In the genomic region with DNA sequence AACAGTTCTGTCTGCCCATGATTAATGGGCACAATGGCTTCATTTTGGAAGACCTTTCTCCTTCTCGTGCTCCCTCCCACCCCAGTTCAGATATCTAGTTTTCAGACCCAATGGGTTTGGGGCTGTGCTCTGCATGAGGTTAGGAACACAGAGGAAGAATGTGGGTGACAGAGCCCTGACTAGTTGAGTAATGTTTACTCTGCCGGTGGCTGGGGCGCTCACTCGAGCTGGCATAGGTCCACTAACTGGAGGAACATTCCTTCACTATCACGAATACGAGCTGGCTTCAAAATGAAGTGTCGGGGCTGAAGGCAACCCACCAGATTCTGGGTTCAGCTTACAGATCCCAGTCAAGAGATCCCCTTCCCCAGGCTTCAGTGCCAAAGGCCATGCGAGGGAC, we compare ENCODE assay signal across 12 mouse cellular contexts. TPM values are rescaled to one million over a fixed set of nuclear protein-coding genes. Genes with fewer than 3 reads are reported as not detected.
DNase-seq lines count a peak whose midpoint lies in the region; ATAC-seq and TF ChIP-seq lines count a peak whose summit lies in the region.
"Had no signal": no experiment of that assay in that cellular context is flagged by ENCODE, and none has a peak within 500 bp of the region (broad histone marks: within the 10 kb centered on the region; RNA-seq: fewer than 3 reads in every experiment).

No protein-coding gene starts in this region.

- H3K27me3 ChIP-seq in liver, embryonic 11.5 days (replicated peaks; ENCODE audit: control insufficient read depth, insufficient read depth, low read length): no peaks in the 10 kb centered on the region
- H3K27me3 ChIP-seq in liver, embryonic 14.5 days (ENCODE audit: control insufficient read depth, insufficient read depth, low read length): no peaks in the 10 kb centered on the region
- H3K27me3 ChIP-seq in myocyte (ENCODE audit: control insufficient read depth, insufficient read depth, insufficient read length): peaks cover 11% of the 10 kb centered on the region
- H3K27me3 ChIP-seq: forebrain, embryonic 13.5 days had no signal

- no peak overlapping the region for H3K4me3 ChIP-seq in liver, embryonic 11.5 days (ENCODE audit: low read depth, low read length)
- H3K4me3 ChIP-seq in liver, embryonic 14.5 days (ENCODE audit: insufficient read depth in 1 of 2, low read depth in 2 of 2, low read length in 2 of 2): no peak overlapping the region
- no peak overlapping the region for H3K4me3 ChIP-seq in myocyte
- H3K4me3 ChIP-seq: forebrain, embryonic 13.5 days had no signal

- H3ac ChIP-seq in myocyte (ENCODE audit: control insufficient read depth, insufficient read length): no peak overlapping the region

- TF ChIP-seq EP300 in liver, embryonic 14.5 days (IDR thresholded peaks at IDR 0.05; ENCODE audit: low read depth): no peak

- TF ChIP-seq POLR2A in myocyte (IDR thresholded peaks at IDR 0.05; ENCODE audit: insufficient read length, low read depth): no peak

- intact Hi-C loops in left cerebral cortex, postnatal 4 days (cut with DNase I): no loop called here

- H3K79me2 ChIP-seq in myocyte (ENCODE audit: control insufficient read depth, insufficient read depth): no peaks in the 10 kb centered on the region

- H3K9ac ChIP-seq in liver, embryonic 11.5 days (ENCODE audit: low read depth, low read length): no peak overlapping the region
- H3K9ac ChIP-seq in liver, embryonic 14.5 days (replicated peaks): no peak overlapping the region
- H3K9ac ChIP-seq: forebrain, embryonic 13.5 days had no signal

- H3K9me3 ChIP-seq in liver, embryonic 11.5 days (ENCODE audit: control insufficient read depth, low read length): no peaks in the 10 kb centered on the region
- H3K9me3 ChIP-seq in liver, embryonic 14.5 days (ENCODE audit: control insufficient read depth, low read length): no peaks in the 10 kb centered on the region
- H3K9me3 ChIP-seq: forebrain, embryonic 13.5 days had no signal

- no peaks in the 10 kb centered on the region for H3K36me3 ChIP-seq in liver, embryonic 11.5 days (ENCODE audit: control insufficient read depth, insufficient read depth, low read length)
- H3K36me3 ChIP-seq in liver, embryonic 14.5 days (replicated peaks; ENCODE audit: control insufficient read depth, insufficient read depth, low read depth): no peaks in the 10 kb centered on the region
- no peaks in the 10 kb centered on the region for H3K36me3 ChIP-seq in myocyte (ENCODE audit: control insufficient read depth, insufficient read depth)

- ATAC-seq in liver, embryonic 11.5 days (replicated peaks; ENCODE audit: low FRiP score): no peak
- peak; percentile 47; the same call in 1 of the 2 replicates for ATAC-seq in liver, embryonic 14.5 days (ENCODE audit: insufficient read depth)
- ATAC-seq: forebrain, embryonic 13.5 days had no signal

- H3K4me1 ChIP-seq in liver, embryonic 11.5 days (replicated peaks; ENCODE audit: control insufficient read depth, insufficient read depth, low read length): 0 out of 2 replicates have a peak, but pooled peaks cover 2% of the 10 kb centered on the region
- peaks cover 0 to 24% of the 10 kb centered on the region in 2 experiments; a peak in 2 of 4 replicates for H3K4me1 ChIP-seq in liver, embryonic 14.5 days (replicated peaks; ENCODE audit: control insufficient read depth in 2 of 2, insufficient read depth in 2 of 2, low read length in 1 of 2)

- 62% methylated on average over 8 of the region's 8 CpGs for WGBS in liver, embryonic 11.5 days
- WGBS in liver, embryonic 14.5 days (ENCODE audit: insufficient replicate concordance): 61% methylated on average over 8 of the region's 8 CpGs

- no peak for TF ChIP-seq CTCF in liver, embryonic 14.5 days (IDR thresholded peaks at IDR 0.05; ENCODE audit: low read depth)

- DNase-seq in adrenal gland, adult (ENCODE audit: inconsistent age in 2 of 2, low spot score in 1 of 2): peak; percentile 54 to 73
- no peak for DNase-seq in adrenal gland, adult 18-20 months (ENCODE audit: low spot score in 2 of 2)
- peak; percentile 16 for DNase-seq in liver
- no peak for DNase-seq in liver, embryonic 11.5 days (ENCODE audit: low spot score)
- DNase-seq in liver, embryonic 14.5 days (ENCODE audit: low read depth in 3 of 3, low spot score in 3 of 3): no peak
- no peak for DNase-seq in left cerebral cortex, postnatal 4 days
- DNase-seq in cerebellum, adult 11 months: no peak

- H3K4me2 ChIP-seq in liver, embryonic 11.5 days: no peak overlapping the region
- H3K4me2 ChIP-seq in liver, embryonic 14.5 days (ENCODE audit: low read depth): no peak overlapping the region
- H3K4me2 ChIP-seq in myocyte (ENCODE audit: low read depth): peak overlapping the region; percentile 54
- H3K4me2 ChIP-seq: forebrain, embryonic 13.5 days had no signal

- no peak overlapping the region for H3K27ac ChIP-seq in liver, embryonic 11.5 days (ENCODE audit: low read depth, low read length)
- H3K27ac ChIP-seq in liver, embryonic 14.5 days: no peak overlapping the region
- H3K27ac ChIP-seq: forebrain, embryonic 13.5 days had no signal

TF ChIP-seq in myocyte, 11 proteins besides CTCF, POLR2A, EP300 and RAD21:
- no peak for TF ChIP-seq MAX (IDR thresholded peaks at IDR 0.05; ENCODE audit: low read depth)
- TF ChIP-seq REST (IDR thresholded peaks at IDR 0.05; ENCODE audit: insufficient read depth, insufficient read length): no peak
- TF ChIP-seq POLR2AphosphoS2 (IDR thresholded peaks at IDR 0.05; ENCODE audit: insufficient read length, low read depth): no peak
- TF ChIP-seq MYOG (IDR thresholded peaks at IDR 0.05; ENCODE audit: control insufficient read depth in 1 of 3, insufficient read depth in 1 of 3, insufficient read length in 2 of 3, low read depth in 2 of 3): no peak
- TF ChIP-seq TCF12 (IDR thresholded peaks at IDR 0.05; ENCODE audit: insufficient read depth, poor library complexity, severe bottlenecking): no peak
- no peak for TF ChIP-seq MYOD1 (IDR thresholded peaks at IDR 0.05; ENCODE audit: control insufficient read depth in 1 of 3, insufficient read length in 2 of 3, low read depth in 2 of 3)
- TF ChIP-seq CEBPB (IDR thresholded peaks at IDR 0.05; ENCODE audit: insufficient read depth, poor library complexity, severe bottlenecking): no peak

RNA-seq across cellular contexts. Expression of a gene that starts 27.9 kb away (rescaled TPM):
- under 1 TPM in 1 of 2 experiments, not detected in 1; 0.17 TPM for total RNA-seq in adrenal gland, adult 18-20 months (2021)
- polyA plus RNA-seq in liver, embryonic 11.5 days (2014; fragmentation: Nextera tagmentation; extraction: Ambion mirVana): 4.5 and 5.0 TPM in 2 replicates
- polyA plus RNA-seq in liver, embryonic 14.5 days (2012; rRNA removed): 1.8 and 2.2 TPM in 2 replicates
- polyA plus RNA-seq in liver, embryonic 14.5 days (2014; fragmentation: Nextera tagmentation; extraction: Ambion mirVana): 2.4 and 2.9 TPM in 2 replicates
- not detected for polyA plus RNA-seq in myocyte (2012; fragmentation: generic; extraction: Trizol)
- total RNA-seq in left cerebral cortex, postnatal 4 days (2021): not detected
- total RNA-seq: hematopoietic stem cell, adult 5-6 weeks; megakaryocyte progenitor cell, adult 5-6 weeks; MEL had no signal
- polyA plus RNA-seq: forebrain, embryonic 13.5 days had no signal

Comparison
In these comparisons a context has a peak if more than half of its experiments do, and no peak if none do; other contexts are left out.
1. DNase-seq: peak in adrenal gland, adult (2 of 2) and liver (single experiment); none in adrenal gland, adult 18-20 months (0 of 2), liver, embryonic 11.5 days (single experiment), liver, embryonic 14.5 days (0 of 3), left cerebral cortex, postnatal 4 days (single experiment) and cerebellum, adult 11 months (single experiment).